Mouse (Mus musculus) CH12.LX (cell line): ENCODE data around the gene Rgs12. TPM values are rescaled to one million over a fixed set of nuclear protein-coding genes. Genes with fewer than 3 reads are reported as not detected.

Experiments
- DNase-seq: peaks from one replicate; pipeline ENCODE4 v3.0.0-alpha.2; 2013; ENCODE audit errors: extremely low read depth
- H3K27ac ChIP-seq: 2 replicates; pipeline ENCODE4 v1.5.1; 2012; ENCODE audit warnings: low read depth, mild to moderate bottlenecking, control low read depth, moderate library complexity; ENCODE audit not compliant: insufficient read depth
- H3K27me3 ChIP-seq: replicated peaks from 2 replicates; pipeline ENCODE3; 2012; ENCODE audit warnings: inconsistent platforms
- H3K36me3 ChIP-seq, 2 experiments: replicated peaks in 1 of 2; 2 replicates each; pipeline versions ENCODE3 to v1.6.1; 2012; ENCODE audit warnings: inconsistent platforms in 1 of 2, low read length in 1 of 2, mild to moderate bottlenecking in 1 of 2, mixed read lengths in 1 of 2, moderate library complexity in 1 of 2; ENCODE audit not compliant: control insufficient read depth in 1 of 2, insufficient read depth in 1 of 2
- H3K4me1 ChIP-seq, 2 experiments: 2 replicates each; pipeline ENCODE4 v1.6.1; 2012; ENCODE audit warnings: inconsistent platforms in 1 of 2, moderate library complexity in 1 of 2; ENCODE audit not compliant: insufficient read depth in 2 of 2, control insufficient read depth in 1 of 2
- H3K4me2 ChIP-seq: 2 replicates; pipeline ENCODE4 v1.6.1; 2012; ENCODE audit warnings: low read depth, mild to moderate bottlenecking, control low read depth; ENCODE audit not compliant: poor library complexity, insufficient read depth, severe bottlenecking
- H3K4me3 ChIP-seq, 3 experiments: fragments of 150-350 bp in 1 of 3; sonication (generic) in 1 of 3; replicated peaks in 1 of 3; 2 replicates each; pipeline versions ENCODE3 to v1.5.1; 2011 to 2012; ENCODE audit warnings: low read depth in 2 of 3, low read length in 2 of 3, mild to moderate bottlenecking in 2 of 3, moderate library complexity in 2 of 3, control low read depth in 1 of 3, improper control_type of control experiment in 1 of 3, inconsistent platforms in 1 of 3, mixed read lengths in 1 of 3; ENCODE audit not compliant: poor library complexity in 1 of 3
- H3K79me2 ChIP-seq: replicated peaks from 2 replicates; pipeline ENCODE4 v1.6.1; 2012; ENCODE audit warnings: mild to moderate bottlenecking, moderate library complexity; ENCODE audit not compliant: control insufficient read depth, poor library complexity, insufficient read depth, severe bottlenecking; ENCODE audit errors: extremely low read depth
- H3K9ac ChIP-seq: 2 replicates; pipeline ENCODE4 v1.6.1; 2012; ENCODE audit warnings: low read depth, mild to moderate bottlenecking, control low read depth, moderate library complexity; ENCODE audit not compliant: insufficient read depth
- H3K9me3 ChIP-seq: replicated peaks from 2 replicates; pipeline ENCODE3; 2012; ENCODE audit warnings: low read length, inconsistent platforms, mixed read lengths
- BHLHE40 ChIP-seq: IDR thresholded peaks from 2 replicates; pipeline ENCODE4 v1.6.1; 2011; ENCODE audit warnings: mild to moderate bottlenecking, low read depth, low read length, improper control_type of control experiment
- CHD1 ChIP-seq: IDR thresholded peaks from 2 replicates; pipeline ENCODE4 v1.6.1; 2012; ENCODE audit warnings: low read depth, low read length, improper control_type of control experiment, inconsistent platforms
- CTCF ChIP-seq, 2 experiments: IDR thresholded peaks in 1 of 2; conservative IDR thresholded peaks in 1 of 2; 2 replicates each; pipeline ENCODE4 v1.5.1; 2011 to 2012; ENCODE audit warnings: low read depth in 2 of 2, low read length in 2 of 2, improper control_type of control experiment in 1 of 2, inconsistent platforms in 1 of 2, mild to moderate bottlenecking in 1 of 2, moderate library complexity in 1 of 2
- E2F4 ChIP-seq: IDR thresholded peaks from 2 replicates; pipeline ENCODE4 v1.6.1; 2011; ENCODE audit warnings: low read depth, low read length, improper control_type of control experiment; ENCODE audit not compliant: insufficient replicate concordance
- ELF1 ChIP-seq: IDR thresholded peaks from 2 replicates; pipeline ENCODE4 v1.6.1; 2014; ENCODE audit warnings: low read depth, mild to moderate bottlenecking, inconsistent platforms, low read length, improper control_type of control experiment
- EP300 ChIP-seq: IDR thresholded peaks from 2 replicates; pipeline ENCODE4 v1.6.1; 2011; ENCODE audit warnings: low read length, improper control_type of control experiment
- IRF4 ChIP-seq: IDR thresholded peaks from 2 replicates; pipeline ENCODE4 v1.6.1; 2014; ENCODE audit warnings: low read depth, mild to moderate bottlenecking, inconsistent platforms, low read length, improper control_type of control experiment
- JUN ChIP-seq: IDR thresholded peaks from 2 replicates; pipeline ENCODE4 v1.6.1; 2011; ENCODE audit warnings: low read depth, mild to moderate bottlenecking, low read length, improper control_type of control experiment, moderate library complexity; ENCODE audit not compliant: insufficient read depth
- JUND ChIP-seq: conservative IDR thresholded peaks from 2 replicates; pipeline ENCODE4 v1.6.1; 2011; ENCODE audit warnings: low read depth, low read length, improper control_type of control experiment
- MAFK ChIP-seq: IDR thresholded peaks from 2 replicates; pipeline ENCODE4 v1.6.1; 2011; ENCODE audit warnings: low read length, improper control_type of control experiment; ENCODE audit not compliant: insufficient replicate concordance
- MEF2A ChIP-seq: IDR thresholded peaks from 2 replicates; pipeline ENCODE4 v1.6.1; 2014; ENCODE audit warnings: low read depth, mild to moderate bottlenecking, inconsistent platforms, low read length, improper control_type of control experiment, borderline replicate concordance
- MXI1 ChIP-seq: IDR thresholded peaks from 2 replicates; pipeline ENCODE4 v1.6.1; 2011; ENCODE audit warnings: mild to moderate bottlenecking, low read depth, low read length, improper control_type of control experiment
- NELFE ChIP-seq: IDR thresholded peaks from 2 replicates; pipeline ENCODE4 v1.6.1; 2011; ENCODE audit warnings: low read depth, low read length, improper control_type of control experiment
- POLR2AphosphoS2 ChIP-seq: IDR thresholded peaks from 2 replicates; pipeline ENCODE4 v1.6.1; 2011; ENCODE audit warnings: low read depth, low read length, improper control_type of control experiment
- RCOR1 ChIP-seq: conservative IDR thresholded peaks from 2 replicates; pipeline ENCODE4 v1.6.1; 2012; ENCODE audit warnings: low read depth, mild to moderate bottlenecking, inconsistent platforms, low read length, improper control_type of control experiment
- SIN3A ChIP-seq: IDR thresholded peaks from 2 replicates; pipeline ENCODE4 v1.6.1; 2012; ENCODE audit warnings: low read length, improper control_type of control experiment, inconsistent platforms
- SMC3 ChIP-seq: IDR thresholded peaks from 2 replicates; pipeline ENCODE4 v1.6.1; 2011; ENCODE audit warnings: low read depth, low read length, improper control_type of control experiment
- TBP ChIP-seq: conservative IDR thresholded peaks from 2 replicates; pipeline ENCODE4 v1.6.1; 2011; ENCODE audit warnings: low read depth, low read length, improper control_type of control experiment
- TCF12 ChIP-seq: IDR thresholded peaks from 2 replicates; pipeline ENCODE4 v1.6.1; 2014; ENCODE audit warnings: low read depth, mild to moderate bottlenecking, inconsistent platforms, low read length, improper control_type of control experiment
- USF1 ChIP-seq: IDR thresholded peaks from 2 replicates; pipeline ENCODE4 v1.6.1; 2014; ENCODE audit warnings: low read depth, mild to moderate bottlenecking, inconsistent platforms, low read length, improper control_type of control experiment
- USF2 ChIP-seq: conservative IDR thresholded peaks from 2 replicates; pipeline ENCODE4 v1.6.1; 2011; ENCODE audit warnings: low read depth, low read length, improper control_type of control experiment
- ZC3H11A ChIP-seq: IDR thresholded peaks from 2 replicates; pipeline ENCODE4 v1.6.1; 2012; ENCODE audit warnings: low read depth, mild to moderate bottlenecking, inconsistent platforms, low read length, improper control_type of control experiment
- ZNF384 ChIP-seq: IDR thresholded peaks from 2 replicates; pipeline ENCODE4 v1.6.1; 2012; ENCODE audit warnings: low read depth, low read length, improper control_type of control experiment, inconsistent platforms
- dilution Hi-C: fragments of 300-500 bp; cut with MboI; formaldehyde crosslinking; loops from 2 replicates; pipeline ENCODE4 v1.14.3; 2020; ENCODE audit warnings: low sequenced_read_pairs; ENCODE audit not compliant: extremely low pct_unique_long_range_greater_than_20kb, extremely low pct_ligation_motif_present
- in situ Hi-C: fragments of 300-500 bp; cut with MboI; formaldehyde crosslinking; loops from 3 replicates; pipeline ENCODE4 v1.14.3; 2019; ENCODE audit warnings: low sequenced_read_pairs, low pct_ligation_motif_present, low pct_unique_long_range_greater_than_20kb, mixed read lengths
- polyA plus RNA-seq: library from polyadenylated mRNA; unstranded; fragments of >175 nt; gene quantifications from 2 replicates; pipeline ENCODE4 v1.2.1, GENCODE M21; 2012; ENCODE audit warnings: low read depth; ENCODE audit not compliant: insufficient read length
- total RNA-seq, 2 experiments: library from RNA; depleted of rRNA; stranded (reverse); fragments of 300-350 nt in 1 of 2; fragments of >200 nt in 1 of 2; gene quantifications; 2 replicates each; pipeline ENCODE4 v1.2.3; 2012 to 2014

Gene Rgs12
- total and polyA plus RNA-seq, 3 experiments, result 6.8 to 9.8 (median 8.1) TPM

GRCm38 (mm10) chr5:34980099-34980498, 30.9 kb downstream of the Rgs12 start:
- dilution Hi-C loops, result no loop called here
- Histone ChIP-seq H3K4me2 (no peak overlapping the region), H3K4me1 (peaks cover 0 to 3% of the 10 kb centered on the region in 2 experiments; a peak in 2 of 4 replicates), H3K27me3 (peaks cover 11% of the 10 kb centered on the region), H3K36me3 (no peaks in the 10 kb centered on the region), H3K27ac (no peak overlapping the region), H3K9ac (no peak overlapping the region), H3K4me3 (no peak overlapping the region), H3K79me2 (no peaks in the 10 kb centered on the region), H3K9me3 (no peaks in the 10 kb centered on the region)
- no peak for TF ChIP-seq EP300
- TF ChIP-seq JUND, result no peak
- no peak for TF ChIP-seq TBP
- TF ChIP-seq RCOR1, result no peak
- no peak for TF ChIP-seq USF2
- TF ChIP-seq MAFK, result no peak
- no peak for TF ChIP-seq ZNF384
- no peak for TF ChIP-seq USF1
- no peak for TF ChIP-seq CHD1
- TF ChIP-seq JUN, result no peak
- no peak for TF ChIP-seq TCF12
- no peak for TF ChIP-seq SMC3
- no peak for TF ChIP-seq BHLHE40
- TF ChIP-seq ZC3H11A, result no peak
- TF ChIP-seq MEF2A, result no peak
- in situ Hi-C loops, result no loop called here
- no peak for DNase-seq

- Histone ChIP-seq H3K4me1 (peaks cover 0 to 3% of the 10 kb centered on the region in 2 experiments; a peak in 2 of 4 replicates), H3K36me3 (no peaks in the 10 kb centered on the region)
Observed at GRCm38 (mm10) chr5:34981734-34982133, 32.5 kb downstream of the Rgs12 start.

More at GRCm38 (mm10) chr5:34981734-34982133, 32.5 kb downstream of the Rgs12 start:
- H3K79me2 ChIP-seq, result no peaks in the 10 kb centered on the region
- no peak overlapping the region for H3K4me2 ChIP-seq
- DNase-seq, result no peak
- no peak overlapping the region for H3K27ac ChIP-seq
- no peak overlapping the region for H3K4me3 ChIP-seq
- peaks cover 12% of the 10 kb centered on the region for H3K27me3 ChIP-seq
- TF ChIP-seq SIN3A (no peak), CHD1 (no peak), TCF12 (no peak), IRF4 (no peak), POLR2AphosphoS2 (no peak), MEF2A (no peak), BHLHE40 (no peak), EP300 (no peak), MXI1 (no peak), SMC3 (no peak), CTCF (conservative IDR thresholded peaks at IDR 0.05 in 1 of 2, IDR thresholded peaks at IDR 0.05 in 1 of 2; ENCODE audit: low read depth in 2 of 2, low read length in 2 of 2) (no peak), NELFE (no peak), ELF1 (no peak), USF2 (no peak), E2F4 (no peak)
- dilution Hi-C loops (no loop called here), in situ Hi-C loops (no loop called here)
- H3K9ac ChIP-seq, result no peak overlapping the region
- H3K9me3 ChIP-seq, result no peaks in the 10 kb centered on the region
